Mouse (Mus musculus) embryonic fibroblast, embryonic 13.5 days (primary cell): ENCODE data around the gene Sar1b.
"Not testable (repeated sequence)": the region's sequence is repeated elsewhere in the genome, so short reads cannot be mapped to it uniquely, and the experiment has no call there.

Experiments used
- CTCF ChIP-seq: IDR thresholded peaks from 2 replicates; pipeline ENCODE4 v1.5.1; 2011; ENCODE audit warnings: mild to moderate bottlenecking, control low read depth, low read length, moderate library complexity, borderline replicate concordance; ENCODE audit not compliant: insufficient read depth
- POLR2A ChIP-seq: IDR thresholded peaks from 2 replicates; pipeline ENCODE4 v1.6.1; 2011; ENCODE audit warnings: low read depth, mild to moderate bottlenecking, control low read depth, low read length, moderate library complexity

- not testable (repeated sequence) for TF ChIP-seq CTCF, POLR2A
Measured at GRCm38 (mm10) chr11:51734218-51734617, 29.3 kb upstream of the Sar1b start.
